Mouse (Mus musculus) testis, adult 2 months (tissue): ENCODE results near the gene Arvcf. TPM values are rescaled to one million over a fixed set of nuclear protein-coding genes. Genes with fewer than 3 reads are reported as not detected.
A peak's percentile ranks its signal among the peaks of the same experiment; 100 is the strongest.

Source experiments
- H3K27ac ChIP-seq: fragments of 200-500 bp; 2 replicates; pipeline ENCODE4 v1.5.1; 2012; ENCODE audit warnings: low read depth, low read length; ENCODE audit not compliant: control insufficient read depth, insufficient read depth
- H3K27me3 ChIP-seq: fragments of 200-500 bp; 2 replicates; pipeline ENCODE4 v1.6.1; 2012; ENCODE audit warnings: mild to moderate bottlenecking, low read length, moderate library complexity; ENCODE audit not compliant: control insufficient read depth, insufficient read depth
- H3K36me3 ChIP-seq: fragments of 200-500 bp; 2 replicates; pipeline ENCODE4 v1.6.1; 2012; ENCODE audit warnings: mild to moderate bottlenecking, low read length; ENCODE audit not compliant: control insufficient read depth, insufficient read depth
- H3K4me1 ChIP-seq: fragments of 200-500 bp; 2 replicates; pipeline ENCODE4 v1.6.1; 2012; ENCODE audit warnings: low read length; ENCODE audit not compliant: control insufficient read depth, insufficient read depth
- H3K4me3 ChIP-seq: fragments of 200-500 bp; 2 replicates; pipeline ENCODE4 v1.5.1; 2012; ENCODE audit warnings: low read depth, mild to moderate bottlenecking, low read length, moderate library complexity, mixed read lengths; ENCODE audit not compliant: control insufficient read depth
- CTCF ChIP-seq: fragments of 200-500 bp; IDR thresholded peaks from 2 replicates; pipeline ENCODE4 v1.5.1; 2012; ENCODE audit warnings: low read depth, mild to moderate bottlenecking, inconsistent platforms, low read length, moderate library complexity; ENCODE audit not compliant: control insufficient read depth, insufficient read depth, insufficient replicate concordance
- POLR2A ChIP-seq: fragments of 200-500 bp; IDR thresholded peaks from 2 replicates; pipeline ENCODE4 v1.6.1; 2012; ENCODE audit warnings: low read depth, mild to moderate bottlenecking, inconsistent platforms, low read length, moderate library complexity; ENCODE audit not compliant: control insufficient read depth
- polyA plus RNA-seq: library from polyadenylated mRNA; depleted of rRNA; stranded (reverse); fragments of >200 nt; gene quantifications from 2 replicates; pipeline ENCODE4 v1.2.3, GENCODE M21; 2012

Arvcf gene
- polyA plus RNA-seq, 1 experiment: 7.8 TPM

- no peak for TF ChIP-seq POLR2A
- TF ChIP-seq CTCF: no peak
- no peaks in the 10 kb centered on the region for H3K36me3 ChIP-seq
- no peaks in the 10 kb centered on the region for H3K27me3 ChIP-seq
- H3K27ac ChIP-seq: no peak overlapping the region
- H3K4me3 ChIP-seq: no peak overlapping the region
- H3K4me1 ChIP-seq: peaks cover 8% of the 10 kb centered on the region
Measured at GRCm38 (mm10) chr16:18388583-18389435, 40.8 kb downstream of the Arvcf start.

DNA sequence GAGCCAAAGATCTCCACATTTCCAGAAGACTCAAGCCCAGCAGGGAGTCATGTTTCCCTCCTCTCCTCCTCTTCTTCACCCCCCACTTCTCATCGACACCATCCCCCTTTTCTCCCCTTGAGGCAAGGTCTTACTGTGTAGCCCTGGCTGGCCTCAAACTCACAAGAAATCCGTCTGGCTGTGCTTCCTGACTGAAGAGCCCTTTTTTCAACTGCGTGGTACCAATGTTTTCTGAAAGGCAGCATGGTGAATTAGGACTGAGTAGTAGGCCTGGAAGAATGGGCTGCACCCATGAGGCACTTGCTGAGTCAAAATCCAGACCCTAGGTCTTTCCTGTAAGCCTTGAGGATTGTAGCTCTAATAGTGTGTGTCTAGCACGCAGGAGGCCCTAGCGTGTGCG lies 42.4 kb downstream of the Arvcf start:
- Histone ChIP-seq H3K4me1 (peaks cover 8% of the 10 kb centered on the region), H3K27me3 (no peaks in the 10 kb centered on the region), H3K27ac (no peak overlapping the region; the same call in 1 of the 2 replicates), H3K36me3 (no peaks in the 10 kb centered on the region), H3K4me3 (no peak overlapping the region)
- TF ChIP-seq CTCF: no peak
- no peak for TF ChIP-seq POLR2A

GRCm38 (mm10) chr16:18391127-18391526 lies 43.1 kb downstream of the Arvcf start:
- TF ChIP-seq CTCF: no peak
- no peak for TF ChIP-seq POLR2A
- Histone ChIP-seq H3K4me3 (no peak overlapping the region), H3K36me3 (no peaks in the 10 kb centered on the region), H3K27ac (no peak overlapping the region), H3K27me3 (no peaks in the 10 kb centered on the region), H3K4me1 (peaks cover 8% of the 10 kb centered on the region)

GRCm38 (mm10) chr16:18391728-18392127 lies 43.7 kb downstream of the Arvcf start:
- no peaks in the 10 kb centered on the region for H3K36me3 ChIP-seq
- H3K27ac ChIP-seq: no peak overlapping the region
- no peaks in the 10 kb centered on the region for H3K27me3 ChIP-seq
- no peak overlapping the region for H3K4me3 ChIP-seq
- peaks cover 8% of the 10 kb centered on the region for H3K4me1 ChIP-seq
- no peak for TF ChIP-seq POLR2A
- no peak for TF ChIP-seq CTCF

DNA sequence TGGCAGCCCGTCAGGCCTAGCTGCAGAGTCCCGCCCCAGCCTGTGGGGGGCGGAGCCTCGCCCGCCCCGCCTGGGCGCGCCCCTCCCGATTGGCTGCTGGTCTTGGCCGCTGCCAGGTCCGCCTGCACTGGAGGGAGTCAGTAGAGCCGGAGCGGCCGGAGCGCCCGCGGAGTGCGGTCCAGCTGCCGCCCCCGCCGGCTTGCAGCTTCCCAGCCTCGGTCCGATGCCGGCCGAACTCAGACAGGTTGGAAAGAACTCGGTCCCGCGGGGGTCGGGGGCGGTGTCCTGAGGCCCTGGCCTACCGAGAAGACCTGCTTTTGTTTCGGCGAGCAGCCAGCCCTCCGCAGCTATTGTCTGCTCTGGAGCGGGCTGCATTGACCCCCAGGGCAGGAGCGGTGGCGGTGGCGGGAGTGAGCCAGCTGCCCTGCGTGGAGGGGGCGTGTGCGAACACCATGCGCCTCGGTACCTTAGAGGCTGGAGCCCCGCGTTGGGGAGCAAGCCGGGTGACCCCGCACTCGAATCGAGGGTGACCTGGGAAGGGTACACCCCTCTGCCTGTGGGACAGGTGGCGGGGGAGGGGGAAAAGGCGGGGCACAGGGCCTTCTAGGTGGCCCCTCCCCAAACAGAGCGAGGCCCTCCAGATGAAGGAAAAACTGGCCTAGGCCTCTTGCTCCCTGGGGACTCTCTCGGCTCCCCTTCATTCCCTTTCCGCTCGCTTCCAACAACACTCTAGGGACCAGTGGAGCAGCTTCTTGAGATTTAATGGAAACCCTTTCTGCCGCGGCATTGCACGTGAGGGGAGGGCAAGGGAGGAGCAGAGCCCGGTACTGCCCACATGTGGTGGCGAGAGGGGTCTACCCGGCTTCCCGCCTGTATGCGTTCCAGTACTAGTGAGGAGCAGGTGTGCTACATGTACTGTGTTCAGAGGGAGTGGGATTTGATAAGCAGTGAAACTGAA lies 44.8 kb downstream of the Arvcf start:
- Histone ChIP-seq H3K4me1 (peaks cover 8% of the 10 kb centered on the region), H3K27ac (peak overlapping the region; percentile 56), H3K36me3 (no peaks in the 10 kb centered on the region), H3K4me3 (peak overlapping the region; percentile 83), H3K27me3 (no peaks in the 10 kb centered on the region)
- TF ChIP-seq CTCF: peak; percentile 30; the same call in 1 of the 2 replicates
- TF ChIP-seq POLR2A: peak; percentile 35; the same call in 1 of the 2 replicates

DNA sequence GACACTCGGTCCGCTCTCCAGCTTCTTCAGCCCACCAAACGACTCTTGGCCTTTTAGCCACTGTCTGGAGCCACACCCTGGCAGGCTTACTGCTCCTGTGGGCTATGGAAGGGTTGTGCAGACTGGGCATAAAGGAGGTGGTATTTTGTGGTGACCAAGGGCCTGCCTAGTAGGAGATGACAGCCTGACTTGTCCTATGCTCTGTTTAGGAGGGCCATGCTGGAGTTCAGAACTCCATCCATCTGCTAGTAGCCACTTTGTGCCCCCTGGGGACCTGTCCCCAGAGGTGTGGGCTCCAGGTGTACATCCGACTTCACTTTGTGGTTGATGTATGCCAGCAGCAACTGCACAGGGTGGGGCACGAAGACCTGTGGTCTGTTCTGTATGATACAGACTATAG lies 45.6 kb downstream of the Arvcf start:
- TF ChIP-seq POLR2A: no peak
- TF ChIP-seq CTCF: no peak
- Histone ChIP-seq H3K27ac (no peak overlapping the region), H3K4me3 (no peak overlapping the region), H3K4me1 (peaks cover 8% of the 10 kb centered on the region), H3K36me3 (no peaks in the 10 kb centered on the region), H3K27me3 (no peaks in the 10 kb centered on the region)

DNA sequence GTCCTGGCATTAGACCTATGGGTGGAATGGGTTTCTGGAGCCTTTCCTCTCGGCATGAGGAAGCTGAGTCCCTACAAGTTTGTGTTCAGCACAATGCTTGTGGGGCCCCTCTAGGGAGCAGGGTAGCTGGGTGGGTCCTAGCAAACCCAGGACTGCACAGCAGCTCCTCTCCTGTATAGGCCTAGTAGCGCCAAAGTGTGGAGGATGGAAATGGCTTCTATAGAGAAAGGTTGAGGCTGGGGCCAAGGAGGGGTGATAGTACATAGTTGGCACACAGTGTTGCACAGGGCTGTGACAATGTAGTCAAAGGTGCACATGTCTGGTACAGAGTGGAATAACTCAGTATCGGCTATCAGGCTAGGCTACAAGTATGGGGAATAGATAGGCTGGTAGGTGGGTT lies 46.1 kb downstream of the Arvcf start:
- H3K36me3 ChIP-seq: no peaks in the 10 kb centered on the region
- H3K27me3 ChIP-seq: no peaks in the 10 kb centered on the region
- peaks cover 8% of the 10 kb centered on the region for H3K4me1 ChIP-seq
- no peak for TF ChIP-seq CTCF
- no peak for TF ChIP-seq POLR2A
- H3K4me3 ChIP-seq: no peak overlapping the region
- H3K27ac ChIP-seq: no peak overlapping the region
